Mouse (Mus musculus) neural tube, embryonic 15.5 days (tissue): Measurements from ENCODE around the gene Lcp2. TPM values are rescaled to one million over a fixed set of nuclear protein-coding genes. Genes with fewer than 3 reads are reported as not detected.

ENCODE experiments used
- ATAC-seq: fragments of 200-750 bp; cut with Nextera tagmentation; 2 replicates; pipeline ENCODE4 v1.8.0; 2017; ENCODE audit warnings: mild to moderate bottlenecking, moderate TSS enrichment, moderate library complexity; ENCODE audit not compliant: low FRiP score
- H3K27ac ChIP-seq: fragments of 300-500 bp; sonication (generic); replicated peaks from 2 replicates; pipeline ENCODE4 v1.5.1; 2015; ENCODE audit warnings: mild to moderate bottlenecking, inconsistent platforms
- H3K27me3 ChIP-seq: fragments of 300-500 bp; sonication (generic); replicated peaks from 2 replicates; pipeline ENCODE4 v1.6.1; 2015; ENCODE audit warnings: inconsistent platforms
- H3K36me3 ChIP-seq: fragments of 300-500 bp; sonication (generic); 2 replicates; pipeline ENCODE4 v1.6.1; 2015; ENCODE audit warnings: inconsistent platforms
- H3K4me1 ChIP-seq: fragments of 300-500 bp; sonication (generic); 2 replicates; pipeline ENCODE4 v1.6.1; 2015; ENCODE audit warnings: inconsistent platforms
- H3K4me2 ChIP-seq: fragments of 300-500 bp; sonication (generic); 2 replicates; pipeline ENCODE4 v1.6.1; 2015; ENCODE audit warnings: inconsistent platforms, mild to moderate bottlenecking, moderate library complexity
- H3K4me3 ChIP-seq: fragments of 300-500 bp; sonication (generic); replicated peaks from 2 replicates; pipeline ENCODE4 v1.5.1; 2015; ENCODE audit warnings: mild to moderate bottlenecking, inconsistent platforms
- H3K9ac ChIP-seq: fragments of 300-500 bp; sonication (generic); replicated peaks from 2 replicates; pipeline ENCODE4 v1.6.1; 2015; ENCODE audit warnings: mild to moderate bottlenecking, inconsistent platforms
- H3K9me3 ChIP-seq: fragments of 300-500 bp; sonication (generic); replicated peaks from 2 replicates; pipeline ENCODE4 v1.6.1; 2016; ENCODE audit warnings: inconsistent platforms
- WGBS: fragments of 180-500 bp; shearing (Covaris S2); methylation state at CpG from one replicate; pipeline ENCODE4 v1.1.7; 2015; ENCODE audit warnings: mixed read lengths; 5-methylcytosine and 5-hydroxymethylcytosine counted together
- polyA plus RNA-seq: library from polyadenylated mRNA; unstranded; fragments of >200 nt; fragmentation: Nextera tagmentation; extraction: Ambion mirVana; gene quantifications from 2 replicates; pipeline ENCODE4 v1.2.1, GENCODE M21; 2015

The Lcp2 gene
- polyA plus RNA-seq, 1 experiment from 2014 or later, result 2.0 TPM

GRCm38 (mm10) chr11:34012007-34012652 is 34.6 kb upstream of the Lcp2 start:
- WGBS, result 82% methylated on average over 6 of the region's 6 CpGs

GRCm38 (mm10) chr11:34025091-34025490 is 21.6 kb upstream of the Lcp2 start:
- Histone ChIP-seq H3K4me3 (no peak overlapping the region), H3K4me2 (no peak overlapping the region), H3K27ac (no peak overlapping the region), H3K27me3 (no peaks in the 10 kb centered on the region), H3K4me1 (peaks cover 8% of the 10 kb centered on the region; the same call in 1 of the 2 replicates), H3K9ac (no peak overlapping the region), H3K36me3 (no peaks in the 10 kb centered on the region), H3K9me3 (no peaks in the 10 kb centered on the region)
- WGBS, result 94% methylated on average over 1 of the region's 1 CpGs
- no peak for ATAC-seq

More at GRCm38 (mm10) chr11:34012007-34012652, 34.6 kb upstream of the Lcp2 start:
- Histone ChIP-seq H3K4me1 (no peaks in the 10 kb centered on the region), H3K9me3 (no peaks in the 10 kb centered on the region), H3K27me3 (no peaks in the 10 kb centered on the region), H3K4me3 (no peak overlapping the region), H3K36me3 (no peaks in the 10 kb centered on the region), H3K4me2 (no peak overlapping the region), H3K27ac (no peak overlapping the region), H3K9ac (no peak overlapping the region)
- no peak for ATAC-seq

GRCm38 (mm10) chr11:34029658-34030057 is 17.1 kb upstream of the Lcp2 start:
- Histone ChIP-seq H3K9me3 (no peaks in the 10 kb centered on the region), H3K4me2 (no peak overlapping the region), H3K27me3 (no peaks in the 10 kb centered on the region), H3K27ac (no peak overlapping the region), H3K36me3 (no peaks in the 10 kb centered on the region), H3K4me3 (no peak overlapping the region), H3K4me1 (peaks cover 8% of the 10 kb centered on the region; the same call in 1 of the 2 replicates), H3K9ac (no peak overlapping the region)
- ATAC-seq, result no peak
- 66% methylated on average over 5 of the region's 5 CpGs for WGBS

- Histone ChIP-seq H3K27ac (no peak overlapping the region), H3K36me3 (no peaks in the 10 kb centered on the region), H3K4me3 (no peak overlapping the region), H3K9me3 (no peaks in the 10 kb centered on the region), H3K9ac (no peak overlapping the region), H3K4me1 (peaks cover 8% of the 10 kb centered on the region; the same call in 1 of the 2 replicates), H3K4me2 (no peak overlapping the region), H3K27me3 (no peaks in the 10 kb centered on the region)
- no peak for ATAC-seq
- 73% methylated on average over 8 of the region's 8 CpGs for WGBS
Measured at GRCm38 (mm10) chr11:34031015-34031805, 15.5 kb upstream of the Lcp2 start.

GRCm38 (mm10) chr11:34034008-34034505 is 12.7 kb upstream of the Lcp2 start:
- no peaks in the 10 kb centered on the region for H3K9me3 ChIP-seq
- H3K36me3 ChIP-seq, result no peaks in the 10 kb centered on the region
- H3K27me3 ChIP-seq, result no peaks in the 10 kb centered on the region
- WGBS, result 92% methylated on average over 5 of the region's 5 CpGs
- peaks cover 2% of the 10 kb centered on the region; the same call in 1 of the 2 replicates for H3K4me1 ChIP-seq
- no peak overlapping the region for H3K9ac ChIP-seq
- H3K4me2 ChIP-seq, result no peak overlapping the region
- no peak overlapping the region for H3K27ac ChIP-seq
- no peak for ATAC-seq
- H3K4me3 ChIP-seq, result no peak overlapping the region

GRCm38 (mm10) chr11:34034794-34035193 is 11.9 kb upstream of the Lcp2 start:
- H3K4me2 ChIP-seq, result no peak overlapping the region
- no peaks in the 10 kb centered on the region for H3K9me3 ChIP-seq
- no peak for ATAC-seq
- 96% methylated on average over 2 of the region's 2 CpGs for WGBS
- H3K27me3 ChIP-seq, result no peaks in the 10 kb centered on the region
- H3K4me3 ChIP-seq, result no peak overlapping the region
- no peaks in the 10 kb centered on the region for H3K36me3 ChIP-seq
- no peak overlapping the region for H3K27ac ChIP-seq
- H3K4me1 ChIP-seq, result no peaks in the 10 kb centered on the region
- no peak overlapping the region for H3K9ac ChIP-seq

GRCm38 (mm10) chr11:34035909-34036658 is 10.6 kb upstream of the Lcp2 start:
- H3K36me3 ChIP-seq, result no peaks in the 10 kb centered on the region
- no peak overlapping the region for H3K4me3 ChIP-seq
- 85% methylated on average over 5 of the region's 5 CpGs for WGBS
- no peak overlapping the region for H3K9ac ChIP-seq
- no peaks in the 10 kb centered on the region for H3K4me1 ChIP-seq
- H3K4me2 ChIP-seq, result no peak overlapping the region
- H3K9me3 ChIP-seq, result no peaks in the 10 kb centered on the region
- H3K27ac ChIP-seq, result no peak overlapping the region
- no peaks in the 10 kb centered on the region for H3K27me3 ChIP-seq
- no peak for ATAC-seq

- Histone ChIP-seq H3K4me2 (no peak overlapping the region), H3K27me3 (no peaks in the 10 kb centered on the region), H3K27ac (no peak overlapping the region), H3K4me1 (no peaks in the 10 kb centered on the region), H3K36me3 (no peaks in the 10 kb centered on the region), H3K4me3 (no peak overlapping the region), H3K9ac (no peak overlapping the region), H3K9me3 (no peaks in the 10 kb centered on the region)
- WGBS, result 68% methylated on average over 5 of the region's 5 CpGs
- no peak for ATAC-seq
Measured at GRCm38 (mm10) chr11:34040061-34040460, 6.7 kb upstream of the Lcp2 start.

GRCm38 (mm10) chr11:34042808-34043207 is 3.9 kb upstream of the Lcp2 start:
- H3K4me1 ChIP-seq, result no peaks in the 10 kb centered on the region
- no peak overlapping the region for H3K27ac ChIP-seq
- no peaks in the 10 kb centered on the region for H3K9me3 ChIP-seq
- H3K27me3 ChIP-seq, result no peaks in the 10 kb centered on the region
- WGBS, result 70% methylated on average over 1 of the region's 1 CpGs
- no peak overlapping the region for H3K4me2 ChIP-seq
- no peak for ATAC-seq
- no peak overlapping the region for H3K4me3 ChIP-seq
- H3K36me3 ChIP-seq, result no peaks in the 10 kb centered on the region
- H3K9ac ChIP-seq, result no peak overlapping the region

- Histone ChIP-seq H3K27me3 (no peaks in the 10 kb centered on the region), H3K4me3 (no peak overlapping the region), H3K9me3 (no peaks in the 10 kb centered on the region), H3K27ac (no peak overlapping the region), H3K9ac (no peak overlapping the region), H3K4me1 (no peaks in the 10 kb centered on the region), H3K4me2 (no peak overlapping the region), H3K36me3 (no peaks in the 10 kb centered on the region)
- 90% methylated on average over 5 of the region's 5 CpGs for WGBS
- no peak for ATAC-seq
Measured at GRCm38 (mm10) chr11:34047542-34047937, 820 bp downstream of the Lcp2 start.

GRCm38 (mm10) chr11:34048375-34049124 is 1.8 kb downstream of the Lcp2 start:
- H3K27ac ChIP-seq, result no peak overlapping the region
- 91% methylated on average over 8 of the region's 8 CpGs for WGBS
- no peaks in the 10 kb centered on the region for H3K36me3 ChIP-seq
- H3K4me3 ChIP-seq, result no peak overlapping the region
- H3K9me3 ChIP-seq, result no peaks in the 10 kb centered on the region
- no peaks in the 10 kb centered on the region for H3K4me1 ChIP-seq
- no peaks in the 10 kb centered on the region for H3K27me3 ChIP-seq
- no peak overlapping the region for H3K4me2 ChIP-seq
- no peak for ATAC-seq
- no peak overlapping the region for H3K9ac ChIP-seq
